Comparison of ENCODE assay signal across 18 mouse cellular contexts in the genomic region with DNA sequence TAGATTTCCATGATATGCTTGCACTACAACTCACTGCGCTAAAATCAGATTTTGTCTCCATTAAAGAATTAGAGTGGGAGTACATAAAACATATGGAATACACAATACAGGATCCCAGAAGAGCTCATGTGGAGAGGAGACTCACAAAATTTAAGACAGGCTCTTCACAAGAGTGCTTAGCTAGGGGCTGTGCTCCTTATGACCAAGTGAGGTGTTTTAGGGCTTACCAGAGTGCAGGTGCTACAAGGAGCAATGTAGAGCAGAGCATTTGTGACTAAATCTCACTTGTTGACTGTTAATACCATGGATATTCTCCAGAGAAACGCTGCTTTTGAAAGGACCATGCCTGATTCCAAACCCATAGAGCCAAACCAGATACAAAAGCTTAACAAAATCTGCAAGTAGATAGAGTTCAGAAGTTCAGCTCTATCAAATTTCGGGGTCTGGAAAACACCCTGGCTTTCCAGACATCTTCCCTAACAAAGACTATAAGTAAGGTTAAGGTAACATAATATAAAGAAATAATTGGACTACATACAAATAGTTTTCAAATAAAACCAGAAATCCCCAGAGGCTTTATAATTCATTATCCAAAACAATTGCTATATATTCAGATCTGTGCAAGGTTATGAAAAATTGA.
"Had no signal": no experiment of that assay in that cellular context is flagged by ENCODE, and none has a peak within 500 bp of the region (broad histone marks: within the 10 kb centered on the region; RNA-seq: fewer than 3 reads in every experiment).

No protein-coding gene starts in this region.

- H3K9ac ChIP-seq: lung, embryonic 14.5 days; midbrain, embryonic 12.5 days; neural tube, embryonic 13.5 days; neural tube, embryonic 15.5 days had no signal

- H3K4me2 ChIP-seq: lung, embryonic 14.5 days; midbrain, embryonic 12.5 days; neural tube, embryonic 13.5 days; neural tube, embryonic 15.5 days had no signal

- H3K9me3 ChIP-seq: midbrain, embryonic 12.5 days; neural tube, embryonic 13.5 days; neural tube, embryonic 15.5 days had no signal

- H3K27me3 ChIP-seq: midbrain, embryonic 12.5 days; neural tube, embryonic 13.5 days; neural tube, embryonic 15.5 days had no signal

- H3K4me3 ChIP-seq: midbrain, embryonic 10.5 days; midbrain, embryonic 12.5 days; myocyte; neural tube, embryonic 13.5 days; neural tube, embryonic 15.5 days had no signal

- DNase-seq: lung, embryonic 14.5 days; lung, postnatal 10 days; lung, postnatal 4 days; midbrain, embryonic 14.5 days; retina, postnatal 1 day; right cerebral cortex, adult 18-20 months; right cerebral cortex, postnatal 25 days; right cerebral cortex, postnatal 4 days; spleen, adult 18-20 months; thymus, adult 18-20 months; thymus, postnatal 14 days; thymus, postnatal 36 days had no signal

- H3K36me3 ChIP-seq: midbrain, embryonic 10.5 days; midbrain, embryonic 12.5 days; neural tube, embryonic 13.5 days; neural tube, embryonic 15.5 days had no signal

- ATAC-seq: midbrain, embryonic 16.5 days had no signal

- H3K4me1 ChIP-seq: midbrain, embryonic 10.5 days; midbrain, embryonic 12.5 days; neural tube, embryonic 13.5 days; neural tube, embryonic 15.5 days had no signal

- H3K27ac ChIP-seq: midbrain, embryonic 10.5 days; midbrain, embryonic 12.5 days; neural tube, embryonic 13.5 days; neural tube, embryonic 15.5 days had no signal
